ENCODE assay signal across 9 mouse cellular contexts in the genomic region with DNA sequence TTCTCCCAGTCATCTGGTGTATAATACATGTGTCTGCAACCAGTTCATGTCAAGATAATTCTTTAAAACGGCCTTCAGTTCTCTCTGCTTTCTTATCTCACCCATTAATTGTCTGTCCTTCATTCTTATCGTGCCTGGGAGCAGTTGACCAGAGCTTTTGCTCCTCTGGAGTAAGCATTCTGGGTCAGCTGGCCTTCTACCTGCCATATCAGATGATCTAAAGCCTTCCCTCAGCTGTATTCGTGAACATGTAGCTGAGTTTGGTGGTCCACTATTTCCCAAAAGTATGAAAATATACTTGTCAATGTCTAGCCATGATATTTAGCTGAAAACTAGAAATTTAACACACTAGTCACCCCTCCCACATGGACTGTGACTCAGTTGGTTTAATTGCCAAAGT.
"Had no signal": no experiment of that assay in that cellular context is flagged by ENCODE, and none has a peak within 500 bp of the region (broad histone marks: within the 10 kb centered on the region; RNA-seq: fewer than 3 reads in every experiment).

No protein-coding gene starts in this region.

- DNase-seq: kidney, postnatal 25 days; liver; liver, embryonic 13.5 days; liver, postnatal 0 days; lung, postnatal 14 days; right cerebral cortex, postnatal 4 days; spleen, adult 18-20 months; thymus, postnatal 36 days had no signal

- ATAC-seq: liver, postnatal 0 days; midbrain, embryonic 16.5 days had no signal
